Mouse (Mus musculus) ovary, adult 18-20 months (tissue): ENCODE data around the gene Olfr765.
"Not testable (repeated sequence)": the region's sequence is repeated elsewhere in the genome, so short reads cannot be mapped to it uniquely, and the experiment has no call there.

ENCODE experiments used
- DNase-seq: peaks from one replicate; pipeline ENCODE4 v3.0.0; 2022; ENCODE audit warnings: low spot score, mixed read lengths

Olfr765 gene

GRCm38 (mm10) chr10:129049898-129050297, at the start of gene Olfr765:
Gene Olfr765 (minus strand): TSS chr10:129049998.
- not testable (repeated sequence) for DNase-seq

GRCm38 (mm10) chr10:129099275-129099674, 49.5 kb upstream of the Olfr765 start, which contains the start of gene Olfr768:
Gene Olfr768 (minus strand): TSS chr10:129099375.
- DNase-seq = no peak

GRCm38 (mm10) chr10:129082810-129083209, 33.0 kb upstream of the Olfr765 start, which contains the start of gene Olfr767:
Gene Olfr767 (minus strand): TSS chr10:129082910.
- DNase-seq = not testable (repeated sequence)

GRCm38 (mm10) chr10:129068877-129069276, 19.1 kb upstream of the Olfr765 start, which contains the start of gene Olfr766-ps1:
Gene Olfr766-ps1 (minus strand): TSS chr10:129068977.
- no peak for DNase-seq

- no peak for DNase-seq
These were observed 10.0 kb downstream of the Olfr765 start, which contains the start of gene Olfr764-ps1 for GRCm38 (mm10) chr10:129039796-129040195. Gene Olfr764-ps1 (minus strand): TSS chr10:129039896.

GRCm38 (mm10) chr10:129028343-129028742, 21.5 kb downstream of the Olfr765 start:
- DNase-seq = no peak

GRCm38 (mm10) chr10:129026018-129026662, 23.7 kb downstream of the Olfr765 start:
- DNase-seq = no peak

- no peak for DNase-seq
These were observed 26.5 kb downstream of the Olfr765 start for GRCm38 (mm10) chr10:129023319-129023718.

GRCm38 (mm10) chr10:129014477-129014876, 35.3 kb downstream of the Olfr765 start:
- DNase-seq = no peak

- not testable (repeated sequence) for DNase-seq
These were observed 38.3 kb downstream of the Olfr765 start for GRCm38 (mm10) chr10:129011511-129011910.

- DNase-seq = no peak
These were observed 39.4 kb downstream of the Olfr765 start, which contains the start of gene Olfr763 for GRCm38 (mm10) chr10:129010288-129010841. Gene Olfr763 (plus strand): TSS chr10:129010791.

- no peak for DNase-seq
These were observed 45.5 kb downstream of the Olfr765 start for GRCm38 (mm10) chr10:129004032-129004920.

GRCm38 (mm10) chr10:128996523-128997040, 53.2 kb downstream of the Olfr765 start:
- no peak for DNase-seq

GRCm38 (mm10) chr10:128995796-128996195, 54.0 kb downstream of the Olfr765 start:
- no peak for DNase-seq
